Mouse (Mus musculus) telencephalon, adult 2 months (tissue): ENCODE data around the gene Snorc.
"Not testable (repeated sequence)": the region's sequence is repeated elsewhere in the genome, so short reads cannot be mapped to it uniquely, and the experiment has no call there.

ENCODE experiments used
- DNase-seq: peaks from one replicate; pipeline ENCODE4 v3.0.0-alpha.2; 2011; ENCODE audit warnings: low read depth, low spot score

The Snorc gene

GRCm38 (mm10) chr1:87469971-87470370 is at the start of gene Snorc:
Gene Snorc, plus strand, starts transcription at chr1:87470271.
- DNase-seq = not testable (repeated sequence)

GRCm38 (mm10) chr1:87435125-87435524 is 34.9 kb upstream of the Snorc start:
- no peak for DNase-seq

GRCm38 (mm10) chr1:87436583-87436982 is 33.5 kb upstream of the Snorc start:
- DNase-seq = no peak

- peak; percentile 15 for DNase-seq
These were observed 22.6 kb upstream of the Snorc start for GRCm38 (mm10) chr1:87447183-87448104.

- DNase-seq = no peak
These were observed 20.6 kb upstream of the Snorc start for GRCm38 (mm10) chr1:87449432-87449831.

- DNase-seq = no peak
These were observed 13.6 kb upstream of the Snorc start for GRCm38 (mm10) chr1:87456425-87456824.

GRCm38 (mm10) chr1:87458045-87458444 is 12.0 kb upstream of the Snorc start:
- no peak for DNase-seq

GRCm38 (mm10) chr1:87459856-87460255 is 10.2 kb upstream of the Snorc start:
- DNase-seq = not testable (repeated sequence)

- no peak for DNase-seq
These were observed 2.6 kb upstream of the Snorc start for GRCm38 (mm10) chr1:87467469-87467868.

- no peak for DNase-seq
These were observed 1.8 kb upstream of the Snorc start for GRCm38 (mm10) chr1:87468321-87468720.

- no peak for DNase-seq
These were observed 1.8 kb downstream of the Snorc start for GRCm38 (mm10) chr1:87471914-87472313.

GRCm38 (mm10) chr1:87472576-87472975 is 2.5 kb downstream of the Snorc start:
- no peak for DNase-seq

GRCm38 (mm10) chr1:87475076-87475895 is 5.2 kb downstream of the Snorc start:
- DNase-seq = peak; percentile 47

- DNase-seq = no peak
These were observed 12.5 kb downstream of the Snorc start for GRCm38 (mm10) chr1:87482546-87482945.

GRCm38 (mm10) chr1:87486386-87486785 is 16.3 kb downstream of the Snorc start:
- peak; percentile 85 for DNase-seq

GRCm38 (mm10) chr1:87492285-87492684 is 22.2 kb downstream of the Snorc start:
- no peak for DNase-seq

- DNase-seq = no peak
These were observed 23.5 kb downstream of the Snorc start for GRCm38 (mm10) chr1:87493542-87493941.

GRCm38 (mm10) chr1:87505524-87505923 is 35.5 kb downstream of the Snorc start:
- no peak for DNase-seq

GRCm38 (mm10) chr1:87507857-87508256 is 37.8 kb downstream of the Snorc start:
- DNase-seq = peak; percentile 43

- no peak for DNase-seq
These were observed 38.8 kb downstream of the Snorc start for GRCm38 (mm10) chr1:87508591-87509560.

GRCm38 (mm10) chr1:87509561-87510165 is 39.6 kb downstream of the Snorc start, which contains the start of gene Neu2:
Gene Neu2, plus strand, starts transcription at chr1:87509889.
- no peak for DNase-seq
